Comparison of ENCODE assay signal across 13 mouse cellular contexts in the genomic region with DNA sequence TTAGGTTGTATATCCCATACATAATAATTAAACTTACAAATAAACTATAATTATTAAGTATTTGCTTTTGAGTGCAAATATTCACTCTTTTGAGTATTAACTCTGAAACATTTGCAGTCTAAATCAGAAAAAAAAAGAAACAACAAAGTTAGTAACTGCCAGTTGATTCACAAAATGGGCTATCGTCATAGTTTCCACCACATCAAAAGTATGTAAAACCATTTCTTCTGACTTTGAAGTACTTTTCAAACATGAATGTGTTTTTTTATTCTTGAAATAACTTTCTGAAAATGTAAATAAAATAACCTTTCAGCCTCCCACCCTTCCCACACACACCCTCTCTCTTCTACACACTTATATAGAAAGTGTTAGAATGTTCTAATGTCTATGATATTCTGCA.
"Had no signal": no experiment of that assay in that cellular context is flagged by ENCODE, and none has a peak within 500 bp of the region (broad histone marks: within the 10 kb centered on the region; RNA-seq: fewer than 3 reads in every experiment).

No protein-coding gene starts in this region.

- ATAC-seq: liver, postnatal 0 days; lung, postnatal 0 days had no signal

- DNase-seq: kidney, adult 8-10 months; kidney, postnatal 10 days; kidney, postnatal 4 days; left cerebral cortex, postnatal 4 days; liver, postnatal 0 days; lung, embryonic 14.5 days; lung, postnatal 36 days; midbrain, embryonic 14.5 days; right cerebral cortex, postnatal 25 days; spleen, adult 18-20 months; thymus, adult 18-20 months; thymus, postnatal 14 days had no signal
